Comparison of ENCODE assay signal across 8 mouse cellular contexts in genomic region chr16:19760074-19760473, GRCm38 (mm10). TPM values are rescaled to one million over a fixed set of nuclear protein-coding genes. Genes with fewer than 3 reads are reported as not detected.
DNase-seq lines count a peak whose midpoint lies in the region; ATAC-seq and TF ChIP-seq lines count a peak whose summit lies in the region.

Gene B3gnt5 (plus strand): TSS chr16:19760208.

- peak within 1 kb of the TSS; percentile 95 for H3K27ac ChIP-seq in forebrain, postnatal 0 days (ENCODE audit: low read depth, low read length)
- H3K27ac ChIP-seq in hindbrain, embryonic 13.5 days: peak within 1 kb of the TSS; percentile 93
- peak within 1 kb of the TSS; percentile 82 for H3K27ac ChIP-seq in limb, embryonic 15.5 days
- peak within 1 kb of the TSS; percentile 93 for H3K27ac ChIP-seq in midbrain, embryonic 14.5 days (replicated peaks; ENCODE audit: low read depth, low read length)
- peak within 1 kb of the TSS; percentile 84 for H3K27ac ChIP-seq in stomach, postnatal 0 days (replicated peaks)

- H3K36me3 ChIP-seq in forebrain, postnatal 0 days (ENCODE audit: insufficient read depth): peaks cover 6% of the 10 kb centered on the region; the same call in 1 of the 2 replicates
- peaks cover 7% of the 10 kb centered on the region for H3K36me3 ChIP-seq in hindbrain, embryonic 13.5 days
- 0 out of 2 replicates have a peak, but pooled peaks cover under 1% of the 10 kb centered on the region for H3K36me3 ChIP-seq in limb, embryonic 15.5 days
- H3K36me3 ChIP-seq in midbrain, embryonic 14.5 days (ENCODE audit: control insufficient read depth, insufficient read depth, low read length): peaks cover 7% of the 10 kb centered on the region
- no peaks in the 10 kb centered on the region for H3K36me3 ChIP-seq in stomach, postnatal 0 days (ENCODE audit: control insufficient read depth, insufficient read depth, low read length)

- TF ChIP-seq CTCF in forebrain, postnatal 0 days (IDR thresholded peaks at IDR 0.05; ENCODE audit: low read depth): no peak
- TF ChIP-seq CTCF in stomach, postnatal 0 days (IDR thresholded peaks at IDR 0.05; ENCODE audit: low read depth): no peak

- H3K9ac ChIP-seq in forebrain, postnatal 0 days: peak within 1 kb of the TSS; percentile 99
- peak within 1 kb of the TSS; percentile 93 for H3K9ac ChIP-seq in hindbrain, embryonic 13.5 days
- H3K9ac ChIP-seq in limb, embryonic 15.5 days: peak within 1 kb of the TSS; percentile 74
- peak within 1 kb of the TSS; percentile 95 for H3K9ac ChIP-seq in midbrain, embryonic 14.5 days (replicated peaks; ENCODE audit: low read length)
- H3K9ac ChIP-seq in stomach, postnatal 0 days (ENCODE audit: low read length): peak within 1 kb of the TSS; percentile 73

- H3K4me2 ChIP-seq in forebrain, postnatal 0 days (ENCODE audit: low read depth): peak within 1 kb of the TSS; percentile 71
- H3K4me2 ChIP-seq in hindbrain, embryonic 13.5 days: peak within 1 kb of the TSS; percentile 75
- H3K4me2 ChIP-seq in limb, embryonic 15.5 days: peak within 1 kb of the TSS; percentile 85
- H3K4me2 ChIP-seq in midbrain, embryonic 14.5 days (ENCODE audit: low read length): peak within 1 kb of the TSS; percentile 69
- peak within 1 kb of the TSS; percentile 89 for H3K4me2 ChIP-seq in stomach, postnatal 0 days (replicated peaks; ENCODE audit: low read depth)

- H3K9me3 ChIP-seq in forebrain, postnatal 0 days (ENCODE audit: low read length): no peaks in the 10 kb centered on the region
- H3K9me3 ChIP-seq in hindbrain, embryonic 13.5 days: no peaks in the 10 kb centered on the region
- H3K9me3 ChIP-seq in limb, embryonic 15.5 days: no peaks in the 10 kb centered on the region
- H3K9me3 ChIP-seq in midbrain, embryonic 14.5 days (ENCODE audit: control insufficient read depth, low read length): no peaks in the 10 kb centered on the region
- no peaks in the 10 kb centered on the region for H3K9me3 ChIP-seq in stomach, postnatal 0 days (ENCODE audit: control insufficient read depth, low read length)

- peak; percentile 71 for DNase-seq in CD4-positive, CD25-positive, alpha-beta regulatory T cell, adult 2 months (ENCODE audit: low read depth, low spot score)
- peak; percentile 27 for DNase-seq in adrenal gland, postnatal 10 days
- DNase-seq in forebrain, postnatal 0 days: no peak
- DNase-seq in midbrain, embryonic 14.5 days: peak; percentile 88
- DNase-seq in stomach, postnatal 0 days (ENCODE audit: low spot score): peak; percentile 79
- no peak for DNase-seq in cerebellum, adult 11-12 months

- 0 out of 2 replicates have a peak, but pooled peaks cover 7% of the 10 kb centered on the region for H3K4me1 ChIP-seq in forebrain, postnatal 0 days (ENCODE audit: insufficient read depth)
- peaks cover 12% of the 10 kb centered on the region for H3K4me1 ChIP-seq in hindbrain, embryonic 13.5 days (replicated peaks)
- H3K4me1 ChIP-seq in limb, embryonic 15.5 days: peaks cover 5% of the 10 kb centered on the region; the same call in 1 of the 2 replicates
- peaks cover 9% of the 10 kb centered on the region for H3K4me1 ChIP-seq in midbrain, embryonic 14.5 days (ENCODE audit: control insufficient read depth, insufficient read depth, low read length)
- H3K4me1 ChIP-seq in stomach, postnatal 0 days (replicated peaks; ENCODE audit: control insufficient read depth, insufficient read depth): no peaks in the 10 kb centered on the region

- peak; percentile 93 for ATAC-seq in forebrain, postnatal 0 days
- peak; percentile 89 for ATAC-seq in hindbrain, embryonic 13.5 days (ENCODE audit: low FRiP score)
- ATAC-seq in limb, embryonic 15.5 days (ENCODE audit: insufficient number of reproducible peaks, low FRiP score, low TSS enrichment, low read depth): peak; percentile 87
- peak; percentile 89 for ATAC-seq in midbrain, embryonic 14.5 days (ENCODE audit: low FRiP score, low TSS enrichment)
- peak; percentile 95 for ATAC-seq in stomach, postnatal 0 days (ENCODE audit: low FRiP score, low TSS enrichment)

- WGBS in forebrain, postnatal 0 days: 2% methylated on average over 15 of the region's 15 CpGs
- WGBS in hindbrain, embryonic 13.5 days: under 1% methylated on average over 15 of the region's 15 CpGs
- under 1% methylated on average over 15 of the region's 15 CpGs for WGBS in limb, embryonic 15.5 days
- WGBS in midbrain, embryonic 14.5 days: under 1% methylated on average over 15 of the region's 15 CpGs
- WGBS in stomach, postnatal 0 days: under 1% methylated on average over 15 of the region's 15 CpGs

- TF ChIP-seq EP300 in stomach, postnatal 0 days (optimal IDR thresholded peaks at IDR 0.05): no peak

- no peaks in the 10 kb centered on the region for H3K27me3 ChIP-seq in forebrain, postnatal 0 days (ENCODE audit: insufficient read depth, low read length)
- H3K27me3 ChIP-seq in hindbrain, embryonic 13.5 days: no peaks in the 10 kb centered on the region
- H3K27me3 ChIP-seq in limb, embryonic 15.5 days: no peaks in the 10 kb centered on the region
- H3K27me3 ChIP-seq in midbrain, embryonic 14.5 days (ENCODE audit: control insufficient read depth, insufficient read depth, low read length): no peaks in the 10 kb centered on the region
- no peaks in the 10 kb centered on the region for H3K27me3 ChIP-seq in stomach, postnatal 0 days (ENCODE audit: control insufficient read depth, insufficient read depth, low read length)

- H3K4me3 ChIP-seq in forebrain, postnatal 0 days (ENCODE audit: low read depth, low read length): peak within 1 kb of the TSS; percentile 79
- H3K4me3 ChIP-seq in hindbrain, embryonic 13.5 days: peak within 1 kb of the TSS; percentile 79
- peak within 1 kb of the TSS; percentile 56 for H3K4me3 ChIP-seq in limb, embryonic 15.5 days
- peak within 1 kb of the TSS; percentile 86 for H3K4me3 ChIP-seq in midbrain, embryonic 14.5 days (replicated peaks; ENCODE audit: low read depth, low read length)
- H3K4me3 ChIP-seq in stomach, postnatal 0 days (ENCODE audit: low read depth, low read length): peak within 1 kb of the TSS; percentile 63

RNA-seq across cellular contexts. Expression of gene B3gnt5, which starts in this region (rescaled TPM):
- 1 to 10 TPM; 1.4 to 1.9 TPM for total RNA-seq in adrenal gland, postnatal 10 days (2021)
- total RNA-seq in forebrain, postnatal 0 days (2014; rRNA removed): 45.4 and 50.4 TPM in 2 replicates
- 25.9 and 28.6 TPM in 2 replicates for polyA plus RNA-seq in forebrain, postnatal 0 days (2015; fragmentation: Nextera tagmentation; extraction: Ambion mirVana)
- 48.6 and 52.0 TPM in 2 replicates for polyA plus RNA-seq in hindbrain, embryonic 13.5 days (2015; fragmentation: Nextera tagmentation; extraction: Ambion mirVana)
- 12.2 and 13.5 TPM in 2 replicates for polyA plus RNA-seq in limb, embryonic 15.5 days (2015; fragmentation: Nextera tagmentation; extraction: Ambion mirVana)
- polyA plus RNA-seq in midbrain, embryonic 14.5 days (2014; fragmentation: Nextera tagmentation; extraction: Ambion mirVana): 62.5 and 65.9 TPM in 2 replicates
- polyA plus RNA-seq in stomach, postnatal 0 days (2015; fragmentation: Nextera tagmentation; extraction: Ambion mirVana): 5.8 and 6.6 TPM in 2 replicates

Comparison
In these comparisons a context has a peak if more than half of its experiments do, and no peak if none do; other contexts are left out.
1. RNA of gene B3gnt5 (total RNA-seq): 45.4 to 50.4 TPM in forebrain, postnatal 0 days; 1.4 to 1.9 TPM in adrenal gland, postnatal 10 days; every median in the first group is over 10 times any median in the second.
2. DNase-seq: peak in CD4-positive, CD25-positive, alpha-beta regulatory T cell, adult 2 months (single experiment), adrenal gland, postnatal 10 days (single experiment), midbrain, embryonic 14.5 days (single experiment) and stomach, postnatal 0 days (single experiment); none in forebrain, postnatal 0 days (single experiment) and cerebellum, adult 11-12 months (single experiment).
3. Peak in every context shown above with its lines, with median percentiles within 50 percentile points of each other: ATAC-seq, H3K27ac ChIP-seq, H3K4me2 ChIP-seq, H3K4me3 ChIP-seq and H3K9ac ChIP-seq.